Mouse (Mus musculus): ENCODE measurements around the gene Syn3.

The Syn3 gene

GRCm38 (mm10) chr10:86297307-86297706 is 201.4 kb downstream of the Syn3 start:
- in situ Hi-C loops (cut with MboI; ENCODE audit: unreplicated experiment in 2 of 2): loop anchor here (5.0 to 10.0 kb wide), 5 partner anchors 113 to 330 kb away; no protein-coding TSS in a partner anchor

GRCm38 (mm10) chr10:86296111-86296510 is 202.6 kb downstream of the Syn3 start:
- in situ Hi-C loops (cut with MboI; ENCODE audit: unreplicated experiment in 2 of 2): loop anchor here (5.0 to 10.0 kb wide), 5 partner anchors 111 to 329 kb away; no protein-coding TSS in a partner anchor

GRCm38 (mm10) chr10:86295454-86296098 is 203.1 kb downstream of the Syn3 start:
- in situ Hi-C loops (cut with MboI; ENCODE audit: unreplicated experiment in 2 of 2): loop anchor here (5.0 to 10.0 kb wide), 5 partner anchors 111 to 328 kb away; no protein-coding TSS in a partner anchor

- in situ Hi-C loops (cut with MboI; ENCODE audit: unreplicated experiment in 2 of 2): loop anchor here (5.0 to 10.0 kb wide), 5 partner anchors 110 to 327 kb away; no protein-coding TSS in a partner anchor
Observed at GRCm38 (mm10) chr10:86294599-86295365, 203.9 kb downstream of the Syn3 start.

- in situ Hi-C loops (cut with MboI; ENCODE audit: unreplicated experiment in 2 of 2): loop anchor here (5.0 to 10.0 kb wide), 3 partner anchors 109 to 327 kb away; no protein-coding TSS in a partner anchor
Observed at GRCm38 (mm10) chr10:86293880-86294279, 204.8 kb downstream of the Syn3 start.

GRCm38 (mm10) chr10:86290109-86290771 is 208.5 kb downstream of the Syn3 start:
- in situ Hi-C loops (cut with MboI; ENCODE audit: unreplicated experiment in 2 of 2): loop anchor here (5.0 to 10.0 kb wide), 3 partner anchors 105 to 323 kb away; no protein-coding TSS in a partner anchor

GRCm38 (mm10) chr10:86286508-86286907 is 212.2 kb downstream of the Syn3 start:
- in situ Hi-C loops (cut with MboI; ENCODE audit: unreplicated experiment in 2 of 2): no loop called here

GRCm38 (mm10) chr10:86281238-86281637 is 217.5 kb downstream of the Syn3 start:
- in situ Hi-C loops (cut with MboI; ENCODE audit: unreplicated experiment in 2 of 2): no loop called here

- in situ Hi-C loops (cut with MboI; ENCODE audit: unreplicated experiment in 2 of 2): no loop called here
Observed at GRCm38 (mm10) chr10:86279579-86280168, 219.0 kb downstream of the Syn3 start.

GRCm38 (mm10) chr10:86278481-86278880 is 220.2 kb downstream of the Syn3 start:
- in situ Hi-C loops (cut with MboI; ENCODE audit: unreplicated experiment in 2 of 2): no loop called here

GRCm38 (mm10) chr10:86277327-86277726 is 221.4 kb downstream of the Syn3 start:
- in situ Hi-C loops (cut with MboI; ENCODE audit: unreplicated experiment in 2 of 2): no loop called here

- in situ Hi-C loops (cut with MboI; ENCODE audit: unreplicated experiment in 2 of 2): no loop called here
Observed at GRCm38 (mm10) chr10:86275585-86275984, 223.1 kb downstream of the Syn3 start.

- in situ Hi-C loops (cut with MboI; ENCODE audit: unreplicated experiment in 2 of 2): no loop called here
Observed at GRCm38 (mm10) chr10:86273410-86274191, 225.1 kb downstream of the Syn3 start.

- in situ Hi-C loops (cut with MboI; ENCODE audit: unreplicated experiment in 2 of 2): no loop called here
Observed at GRCm38 (mm10) chr10:86272826-86273225, 225.9 kb downstream of the Syn3 start.

GRCm38 (mm10) chr10:86270254-86270653 is 228.4 kb downstream of the Syn3 start:
- in situ Hi-C loops (cut with MboI; ENCODE audit: unreplicated experiment in 2 of 2): no loop called here

- in situ Hi-C loops (cut with MboI; ENCODE audit: unreplicated experiment in 2 of 2): no loop called here
Observed at GRCm38 (mm10) chr10:86264618-86265017, 234.1 kb downstream of the Syn3 start.

GRCm38 (mm10) chr10:86261725-86262124 is 237.0 kb downstream of the Syn3 start:
- in situ Hi-C loops (cut with MboI; ENCODE audit: unreplicated experiment in 2 of 2): no loop called here

GRCm38 (mm10) chr10:86258992-86259391 is 239.7 kb downstream of the Syn3 start:
- in situ Hi-C loops (cut with MboI; ENCODE audit: unreplicated experiment in 2 of 2): no loop called here

- in situ Hi-C loops (cut with MboI; ENCODE audit: unreplicated experiment in 2 of 2): no loop called here
Observed at GRCm38 (mm10) chr10:86258046-86258445, 240.7 kb downstream of the Syn3 start.

- in situ Hi-C loops (cut with MboI; ENCODE audit: unreplicated experiment in 2 of 2): no loop called here
Observed at GRCm38 (mm10) chr10:86257045-86257444, 241.7 kb downstream of the Syn3 start.
